Mouse (Mus musculus): ENCODE measurements at regions not wholly inside any gene's neighbourhood (a gene's known extent, or its start where the extent isn't known, plus 50 kb on each side); places are given as distances from the start of the nearest gene placed in this dataset.
"Not testable (repeated sequence)": the region's sequence is repeated elsewhere in the genome, so short reads cannot be mapped to it uniquely, and the experiment has no call there.

DNA sequence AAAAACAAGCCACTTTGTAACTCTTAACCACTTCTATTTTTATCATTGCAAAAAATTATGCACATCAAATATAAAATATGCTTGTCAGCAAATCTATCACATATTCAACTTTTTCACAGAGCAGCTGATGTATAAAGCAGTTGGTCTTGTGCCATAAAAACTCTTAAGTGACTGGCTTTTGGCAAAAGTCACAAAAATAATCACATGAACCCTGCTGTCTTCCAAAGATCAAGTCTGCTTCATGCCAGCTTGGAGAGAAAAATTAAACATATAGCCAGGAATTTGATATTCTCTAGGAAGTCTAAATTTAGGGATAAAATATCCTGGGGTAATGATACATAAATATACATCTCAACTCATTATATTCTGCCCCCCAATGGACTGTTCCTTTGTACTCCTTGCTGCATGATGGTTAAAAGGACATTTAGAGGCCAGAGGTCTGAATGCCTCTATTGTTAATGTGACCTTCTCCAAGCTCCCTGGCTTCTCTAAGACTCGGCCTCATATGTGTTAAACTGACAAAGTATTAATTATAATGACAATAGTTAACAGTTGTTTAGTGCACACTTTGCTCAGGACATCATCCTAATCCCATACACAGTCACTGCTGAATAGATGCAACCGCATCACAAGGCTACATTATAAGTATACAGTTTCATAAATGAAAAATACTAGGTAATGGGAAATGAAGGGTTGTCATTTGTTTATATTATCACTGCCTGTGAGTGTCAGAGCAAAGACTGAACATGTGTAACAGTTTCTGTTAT, 422.9 kb upstream of the Hs3st1 start:
- no peak for DNase-seq (ENCODE audit: low read depth, low spot score)

GRCm38 (mm10) chr5:40136740-40137285, 381.5 kb upstream of the Hs3st1 start:
- no peak for DNase-seq (ENCODE audit: low read depth, low spot score)

- no peak for DNase-seq (ENCODE audit: low read depth, low spot score)
Measured at GRCm38 (mm10) chr5:40124337-40124736, 369.1 kb upstream of the Hs3st1 start.

DNA sequence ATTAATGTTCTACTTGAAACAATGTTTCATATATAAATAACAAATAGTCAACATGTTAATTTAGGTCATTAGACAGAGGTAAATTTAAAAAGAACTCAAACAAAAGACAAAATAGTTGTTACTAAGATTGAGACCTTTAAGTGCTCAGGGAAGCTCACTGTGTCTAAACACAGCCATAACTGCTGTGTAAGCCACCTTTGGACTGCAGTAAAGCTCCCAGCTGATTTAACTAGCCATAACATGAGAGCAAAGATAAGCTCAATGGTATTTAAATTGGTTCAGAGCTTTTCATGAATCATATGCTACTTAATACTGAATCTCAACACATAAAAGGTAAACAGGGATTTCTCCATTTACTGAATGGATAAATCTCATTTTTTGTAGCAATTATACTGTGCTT, 361.6 kb upstream of the Hs3st1 start:
- no peak for DNase-seq (ENCODE audit: low read depth, low spot score)

DNA sequence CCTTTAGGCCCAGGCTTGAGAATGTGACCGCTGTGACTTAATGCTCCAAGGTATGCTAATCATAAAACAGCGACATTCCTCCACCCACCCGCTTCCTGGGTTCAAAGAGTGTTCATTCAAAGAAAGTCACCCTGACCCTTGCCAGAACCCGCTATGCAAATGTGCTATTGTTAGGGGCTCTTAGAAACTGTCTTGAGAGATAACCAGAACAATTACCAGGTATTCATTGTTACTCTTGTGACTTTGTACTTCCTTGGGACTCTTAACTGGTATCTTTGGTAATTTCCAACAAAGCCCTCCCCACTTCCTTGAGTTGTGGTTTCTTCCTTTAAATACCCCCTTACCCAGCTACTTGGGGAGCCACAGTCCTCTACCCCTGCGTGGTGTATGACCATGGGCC, 334.3 kb upstream of the Hs3st1 start:
- DNase-seq (ENCODE audit: low read depth, low spot score), result not testable (repeated sequence)

GRCm38 (mm10) chr5:40045288-40045687, 290.0 kb upstream of the Hs3st1 start:
- no peak for DNase-seq (ENCODE audit: low read depth, low spot score)

GRCm38 (mm10) chr5:40034452-40034851, 279.2 kb upstream of the Hs3st1 start:
- no peak for DNase-seq (ENCODE audit: low read depth, low spot score)

- no peak for DNase-seq (ENCODE audit: low read depth, low spot score)
Measured at GRCm38 (mm10) chr5:40033686-40034085, 278.4 kb upstream of the Hs3st1 start.

DNA sequence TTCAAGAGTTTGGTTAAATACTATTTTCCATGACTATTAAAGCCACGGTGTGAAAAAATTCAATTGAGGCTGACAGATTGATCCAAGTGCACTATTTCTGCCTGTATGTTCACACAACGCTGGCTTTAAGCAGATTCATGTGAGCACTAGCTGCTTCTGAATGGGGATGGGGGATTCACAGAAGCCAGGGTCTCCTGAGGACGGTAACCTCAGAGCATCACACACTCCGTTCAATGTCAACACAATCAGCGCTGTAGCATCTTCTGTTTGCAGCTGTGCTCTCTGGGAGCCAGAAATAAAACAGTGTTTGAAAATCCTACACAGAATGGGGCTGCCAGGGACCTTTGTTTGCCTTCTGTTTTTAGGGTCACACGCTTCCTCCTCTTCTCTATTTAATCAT, 275.0 kb upstream of the Hs3st1 start:
- no peak for DNase-seq (ENCODE audit: low read depth, low spot score)

DNA sequence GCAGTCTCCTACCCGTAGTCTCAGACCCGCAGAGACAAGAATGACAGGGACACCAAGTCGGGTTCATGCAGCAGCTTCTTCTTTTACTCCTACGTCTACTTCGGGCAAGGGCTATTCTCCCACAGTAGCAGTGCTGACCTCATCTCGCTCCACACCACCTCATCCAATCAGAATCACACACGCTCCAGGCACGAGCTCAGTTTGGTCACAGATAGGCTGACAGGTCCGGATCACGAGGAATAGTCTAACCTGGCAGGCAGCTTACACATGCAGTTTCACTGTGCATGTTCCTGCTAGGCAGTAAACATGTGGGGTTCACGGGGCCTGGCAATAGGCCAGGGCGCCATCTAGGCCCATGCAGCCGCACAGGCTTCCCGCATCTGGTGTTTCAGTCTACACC, 260.7 kb upstream of the Hs3st1 start:
- DNase-seq (ENCODE audit: low read depth, low spot score), result no peak

DNA sequence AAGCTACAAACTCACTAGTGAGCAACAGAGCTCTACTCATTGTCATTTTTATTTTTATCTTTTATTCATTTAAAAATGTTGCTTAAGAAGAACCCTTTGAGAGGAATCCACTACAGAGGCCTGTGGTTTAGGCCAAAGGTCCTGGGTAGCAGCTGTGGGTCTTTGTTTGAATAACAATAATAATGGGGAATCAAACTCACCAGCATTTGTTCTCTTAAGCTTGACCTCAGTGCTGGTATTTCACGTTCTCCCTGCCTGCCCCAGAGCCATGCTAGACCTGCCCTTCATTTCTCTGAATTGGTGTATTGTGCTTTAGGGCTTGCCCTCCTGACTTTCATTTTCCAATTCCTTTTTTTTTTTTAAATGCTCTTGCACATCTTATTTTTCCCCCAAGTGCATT, 232.8 kb upstream of the Hs3st1 start:
- no peak for DNase-seq (ENCODE audit: low read depth, low spot score)

GRCm38 (mm10) chr5:39964371-39964770, 209.1 kb upstream of the Hs3st1 start:
- no peak for DNase-seq (ENCODE audit: low read depth, low spot score)

- peak; percentile 6 for DNase-seq (ENCODE audit: low read depth, low spot score)
Measured at GRCm38 (mm10) chr5:39960981-39961380, 205.7 kb upstream of the Hs3st1 start.

DNA sequence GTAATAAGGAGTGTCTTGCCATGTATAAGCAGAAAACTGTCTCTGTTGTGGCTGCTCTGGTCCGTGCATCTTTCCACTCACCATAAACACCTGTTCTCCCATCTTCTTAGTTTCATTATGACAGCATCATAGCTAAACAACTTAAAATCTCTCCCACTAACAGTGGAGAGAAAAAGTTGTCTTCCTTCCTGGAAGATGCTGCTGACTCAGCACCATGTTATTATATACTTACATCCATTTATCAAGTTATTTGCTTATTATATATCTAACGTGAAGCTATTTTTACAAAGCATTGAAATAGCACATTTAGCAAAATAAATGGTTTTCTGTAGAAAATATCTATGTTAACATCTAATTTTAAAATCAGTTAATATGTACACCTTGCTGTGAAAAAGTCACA, 180.3 kb upstream of the Hs3st1 start:
- DNase-seq (ENCODE audit: low read depth, low spot score), result no peak

DNA sequence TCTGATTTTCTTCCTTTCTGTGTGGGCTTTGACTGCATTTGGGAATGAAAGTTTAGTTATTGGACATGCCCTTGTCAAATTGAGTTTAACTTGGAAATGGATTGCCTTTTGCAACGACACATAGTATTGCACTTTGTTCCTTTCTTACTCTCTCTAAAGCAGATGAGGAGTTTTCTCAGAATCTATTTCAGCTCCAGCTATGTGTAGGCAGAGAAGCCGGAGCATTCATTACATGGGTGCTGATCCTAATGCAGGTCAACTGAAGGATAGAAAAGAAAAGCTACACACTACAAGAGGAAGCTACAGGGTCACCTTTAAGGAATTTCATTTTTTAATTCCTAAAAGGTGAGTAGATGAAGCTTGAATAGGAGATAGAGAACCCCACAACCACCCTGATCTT, 176.6 kb upstream of the Hs3st1 start:
- DNase-seq (ENCODE audit: low read depth, low spot score), result no peak

DNA sequence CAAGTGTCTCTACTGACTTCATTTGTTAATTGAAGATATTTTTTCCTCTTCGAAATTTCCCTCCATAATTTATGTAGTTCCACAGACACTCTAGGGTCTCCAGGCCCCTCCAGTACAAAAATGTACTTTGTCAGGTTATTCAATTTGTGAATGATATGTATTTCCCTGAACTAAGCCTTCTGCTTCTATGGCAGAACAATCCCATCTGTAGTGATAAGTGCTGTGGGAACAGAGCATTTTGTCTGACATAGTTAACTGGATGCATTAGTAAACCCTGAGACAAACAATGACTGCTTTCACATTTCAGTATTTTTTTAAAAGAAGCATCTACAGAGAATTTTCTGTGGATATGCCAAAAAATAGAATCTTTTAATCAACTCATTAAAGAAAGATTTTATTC, 154.1 kb upstream of the Hs3st1 start:
- DNase-seq (ENCODE audit: low read depth, low spot score), result no peak

DNA sequence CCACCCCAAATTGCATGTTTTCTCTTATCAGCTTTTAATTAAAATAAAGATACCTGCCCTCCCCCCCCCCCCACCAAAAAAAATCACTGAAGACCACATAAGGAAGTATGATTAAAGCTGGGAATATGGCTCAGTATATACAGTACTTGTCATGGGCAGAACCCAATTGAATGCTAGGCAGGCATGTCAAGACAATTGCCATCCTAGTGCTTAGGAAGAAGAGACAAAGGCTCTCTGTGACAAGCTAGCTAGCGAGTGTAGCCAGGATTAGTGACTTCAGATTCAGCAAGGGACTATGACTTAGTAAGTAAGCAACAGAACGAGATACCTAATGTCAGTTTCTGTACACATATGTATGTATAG, 116.4 kb upstream of the Hs3st1 start:
- DNase-seq (ENCODE audit: low read depth, low spot score), result no peak

DNA sequence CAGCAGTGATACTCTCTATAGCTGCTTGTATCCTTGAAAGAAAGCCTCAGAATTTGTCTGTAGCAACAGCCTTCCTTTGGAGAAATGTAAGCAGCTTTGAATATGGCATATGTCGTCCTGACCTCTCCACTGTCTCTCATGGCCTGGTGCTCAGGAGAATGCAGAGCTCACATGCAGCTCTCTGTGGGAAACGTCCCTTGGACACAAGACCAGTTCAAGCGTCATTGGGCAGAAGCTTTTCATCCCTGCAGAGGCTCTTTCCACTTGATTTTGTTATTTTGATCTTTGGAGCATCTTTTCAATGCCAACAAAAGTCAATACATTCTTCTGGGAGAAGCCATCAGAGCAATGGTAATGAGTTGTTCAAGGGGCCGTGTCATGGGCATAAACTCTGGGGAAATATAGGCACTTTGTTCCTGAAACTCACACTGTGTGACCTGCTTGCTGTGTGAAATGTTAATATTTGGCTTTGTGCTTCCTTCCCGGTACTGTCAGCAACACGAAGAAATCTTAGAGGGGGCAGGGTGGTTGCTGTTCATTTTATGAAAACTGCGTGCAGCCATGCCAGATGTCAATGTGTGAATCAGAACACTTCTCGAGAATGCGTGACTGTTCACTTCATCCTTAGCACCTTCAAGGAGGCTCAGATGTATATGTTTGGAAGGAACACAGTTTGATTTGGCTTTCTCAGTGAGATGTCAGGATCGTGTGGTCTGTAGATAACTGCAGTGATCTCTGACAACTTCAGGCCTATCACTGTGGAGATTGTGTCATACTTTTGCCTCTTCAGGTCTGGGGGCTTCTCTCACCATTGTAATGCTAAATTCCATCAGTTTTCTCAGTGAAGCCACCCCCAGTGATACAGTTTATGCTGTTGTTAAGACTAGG, 115.8 kb upstream of the Hs3st1 start:
- no peak for DNase-seq (ENCODE audit: low read depth, low spot score)

GRCm38 (mm10) chr5:39857192-39857591, 101.9 kb upstream of the Hs3st1 start:
- DNase-seq (ENCODE audit: low read depth, low spot score), result no peak

GRCm38 (mm10) chr5:39856616-39857156, 101.4 kb upstream of the Hs3st1 start:
- no peak for DNase-seq (ENCODE audit: low read depth, low spot score)

DNA sequence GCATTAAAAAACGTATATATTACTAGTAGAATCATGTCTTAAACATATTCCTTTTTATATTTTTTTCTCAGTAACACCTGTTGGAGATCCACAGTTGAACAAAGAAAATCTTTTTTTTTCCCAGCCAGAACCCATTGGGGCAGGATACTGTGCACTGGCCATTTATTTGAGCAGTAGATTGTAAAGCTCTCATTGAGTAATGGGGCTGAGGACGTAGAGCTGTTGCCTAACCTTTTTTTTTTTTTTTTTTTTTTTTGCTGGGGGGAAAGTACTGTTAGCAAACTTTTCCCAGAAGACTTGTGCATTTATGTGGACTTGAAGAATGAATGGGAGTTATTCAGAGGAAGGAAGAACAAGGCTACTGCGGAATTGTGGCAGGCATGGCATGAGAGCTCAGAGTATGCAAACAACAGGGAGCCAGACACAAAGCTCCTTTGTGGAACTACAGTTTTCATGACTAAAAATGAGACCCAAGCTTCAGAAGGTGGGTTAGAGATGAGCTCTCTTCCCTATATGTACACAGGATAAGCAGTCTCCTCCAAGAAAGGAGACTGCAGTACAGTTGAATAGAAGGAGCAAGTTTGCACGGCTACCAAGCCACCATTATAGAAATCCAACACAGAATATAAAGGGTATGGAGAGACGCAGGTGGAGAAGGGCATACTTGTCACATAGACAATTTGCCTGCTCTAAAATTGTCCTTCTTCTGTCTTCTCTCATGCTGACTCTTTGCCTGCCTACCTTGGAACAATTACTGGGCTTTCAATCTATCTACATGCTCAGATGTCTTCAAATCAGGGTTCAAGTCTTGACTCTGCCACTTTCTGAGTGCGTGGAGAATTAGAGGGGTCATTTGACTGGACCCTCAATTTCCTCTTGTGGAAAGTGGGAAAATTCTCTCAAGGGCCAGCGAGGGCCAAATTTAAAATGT, 100.7 kb upstream of the Hs3st1 start:
- DNase-seq (ENCODE audit: low read depth, low spot score), result no peak
